Mouse (Mus musculus) heart, postnatal 0 days (tissue): ENCODE results near the gene Arhgef10l.

Experiments
- CTCF ChIP-seq: IDR thresholded peaks from 2 replicates; pipeline ENCODE4 v1.5.1; 2016; ENCODE audit warnings: antibody characterized with exemption, control low read depth, low read depth
- EP300 ChIP-seq: IDR thresholded peaks from 2 replicates; pipeline ENCODE4 v1.6.1; 2016; ENCODE audit warnings: antibody characterized with exemption, low read depth

- TF ChIP-seq CTCF (no peak), EP300 (no peak)
Measured at GRCm38 (mm10) chr4:140628971-140629370, 36.8 kb downstream of the Arhgef10l start.
